Mouse (Mus musculus) embryonic fibroblast, embryonic 13.5 days (primary cell): ENCODE results near the gene Il1a.

Experiments used
- CTCF ChIP-seq: IDR thresholded peaks from 2 replicates; pipeline ENCODE4 v1.5.1; 2011; ENCODE audit warnings: mild to moderate bottlenecking, control low read depth, low read length, moderate library complexity, borderline replicate concordance; ENCODE audit not compliant: insufficient read depth
- POLR2A ChIP-seq: IDR thresholded peaks from 2 replicates; pipeline ENCODE4 v1.6.1; 2011; ENCODE audit warnings: low read depth, mild to moderate bottlenecking, control low read depth, low read length, moderate library complexity

DNA sequence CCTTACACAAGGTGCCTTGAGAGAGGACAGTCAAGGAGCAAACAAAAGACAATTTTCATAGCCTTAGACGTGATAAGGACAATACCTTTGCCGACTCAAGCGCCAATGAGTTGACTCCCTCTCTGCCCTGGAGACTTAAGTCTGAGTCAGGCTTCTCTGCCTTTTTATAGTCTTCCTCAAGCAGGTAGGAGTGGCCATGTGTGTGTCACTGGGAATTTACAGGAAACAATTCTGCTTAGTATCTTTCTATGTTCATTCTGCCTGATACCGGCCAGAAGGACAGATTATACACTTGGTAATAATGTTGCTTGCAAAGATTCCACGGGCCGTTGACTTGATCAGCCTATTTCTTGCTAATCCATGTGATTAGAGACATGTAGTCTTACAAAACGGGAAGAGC, at the start of gene Il1a:
- no peak for TF ChIP-seq POLR2A
- TF ChIP-seq CTCF, result no peak
